Mouse (Mus musculus) MEL (cell line): ENCODE measurements around the gene Kalrn. TPM values are rescaled to one million over a fixed set of nuclear protein-coding genes. Genes with fewer than 3 reads are reported as not detected.

Experiments
- DNase-seq: peaks from one replicate; pipeline ENCODE4 v3.0.0; 2011; ENCODE audit warnings: low read depth, low spot score
- H3K27ac ChIP-seq: 2 replicates; pipeline ENCODE4 v1.5.1; 2012; ENCODE audit warnings: low read depth, mild to moderate bottlenecking, control low read depth, low read length, moderate library complexity; ENCODE audit not compliant: control insufficient read depth
- H3K27me3 ChIP-seq, 2 experiments: fragments of 150-350 bp in 1 of 2; sonication (generic) in 1 of 2; 2 replicates each; pipeline ENCODE4 v1.6.1; 2012; ENCODE audit warnings: low read length in 2 of 2, mild to moderate bottlenecking in 2 of 2, improper control_type of control experiment in 1 of 2, moderate library complexity in 1 of 2; ENCODE audit not compliant: insufficient read depth in 2 of 2, control insufficient read depth in 1 of 2
- H3K36me3 ChIP-seq, 2 experiments: 2 replicates each; pipeline ENCODE4 v1.6.1; 2012 to 2014; ENCODE audit warnings: low read length in 2 of 2, improper control_type of control experiment in 1 of 2, inconsistent platforms in 1 of 2, mild to moderate bottlenecking in 1 of 2; ENCODE audit not compliant: insufficient read depth in 2 of 2, control insufficient read depth in 1 of 2
- H3K4me1 ChIP-seq, 2 experiments: fragments of 150-350 bp in 1 of 2; sonication (generic) in 1 of 2; 2 replicates each; pipeline ENCODE4 v1.6.1; 2012; ENCODE audit warnings: low read length in 2 of 2, improper control_type of control experiment in 1 of 2, mild to moderate bottlenecking in 1 of 2; ENCODE audit not compliant: insufficient read depth in 2 of 2, control insufficient read depth in 1 of 2
- H3K4me3 ChIP-seq, 2 experiments: fragments of 150-350 bp in 1 of 2; sonication (generic) in 1 of 2; 2 replicates each; pipeline ENCODE4 v1.5.1; 2012; ENCODE audit warnings: low read depth in 2 of 2, low read length in 2 of 2, mild to moderate bottlenecking in 2 of 2, moderate library complexity in 2 of 2, control low read depth in 1 of 2, improper control_type of control experiment in 1 of 2; ENCODE audit not compliant: control insufficient read depth in 1 of 2, insufficient read depth in 1 of 2
- H3K79me2 ChIP-seq: 2 replicates; pipeline ENCODE4 v1.6.1; 2012; ENCODE audit warnings: mild to moderate bottlenecking, low read length, moderate library complexity; ENCODE audit not compliant: control insufficient read depth, poor library complexity, insufficient read depth
- H3K9ac ChIP-seq: 2 replicates; pipeline ENCODE4 v1.6.1; 2012; ENCODE audit warnings: low read depth, mild to moderate bottlenecking, control low read depth, low read length, moderate library complexity; ENCODE audit not compliant: control insufficient read depth, poor library complexity, severe bottlenecking
- H3K9me3 ChIP-seq: fragments of 150-350 bp; sonication (generic); replicated peaks from 2 replicates; pipeline ENCODE4 v1.6.1; 2012; ENCODE audit warnings: mild to moderate bottlenecking, low read length, improper control_type of control experiment, moderate library complexity; ENCODE audit not compliant: insufficient read depth
- ELF1 ChIP-seq: IDR thresholded peaks from 2 replicates; pipeline ENCODE4 v1.6.1; 2014; ENCODE audit warnings: low read depth, mild to moderate bottlenecking, inconsistent platforms, low read length, improper control_type of control experiment, moderate library complexity
- ETS1 ChIP-seq: IDR thresholded peaks from 2 replicates; pipeline ENCODE4 v1.6.1; 2012; ENCODE audit warnings: low read depth, mild to moderate bottlenecking, inconsistent platforms, low read length, improper control_type of control experiment, moderate library complexity
- GABPA ChIP-seq: IDR thresholded peaks from 2 replicates; pipeline ENCODE4 v1.6.1; 2012; ENCODE audit warnings: low read depth, mild to moderate bottlenecking, inconsistent platforms, low read length, improper control_type of control experiment, moderate library complexity
- KAT2A ChIP-seq: conservative IDR thresholded peaks from 2 replicates; pipeline ENCODE4 v1.6.1; 2012; ENCODE audit warnings: low read depth, low read length, improper control_type of control experiment, inconsistent platforms
- MAFK ChIP-seq: IDR thresholded peaks from 2 replicates; pipeline ENCODE4 v1.6.1; 2011; ENCODE audit warnings: low read depth, mild to moderate bottlenecking, low read length, improper control_type of control experiment, borderline replicate concordance
- MAX ChIP-seq: IDR thresholded peaks from 2 replicates; pipeline ENCODE4 v1.6.1; 2011; ENCODE audit warnings: low read length, improper control_type of control experiment
- MAZ ChIP-seq: IDR thresholded peaks from 2 replicates; pipeline ENCODE4 v1.6.1; 2012; ENCODE audit warnings: low read depth, mild to moderate bottlenecking, inconsistent platforms, low read length, improper control_type of control experiment
- NELFE ChIP-seq: IDR thresholded peaks from 2 replicates; pipeline ENCODE4 v1.6.1; 2011; ENCODE audit warnings: low read depth, low read length, improper control_type of control experiment
- RAD21 ChIP-seq: IDR thresholded peaks from 2 replicates; pipeline ENCODE4 v1.6.1; 2011; ENCODE audit warnings: mild to moderate bottlenecking, low read depth, low read length, improper control_type of control experiment
- RCOR1 ChIP-seq: IDR thresholded peaks from 2 replicates; pipeline ENCODE4 v1.6.1; 2012; ENCODE audit warnings: low read depth, mild to moderate bottlenecking, inconsistent platforms, low read length, improper control_type of control experiment
- SIN3A ChIP-seq: IDR thresholded peaks from 2 replicates; pipeline ENCODE4 v1.6.1; 2012; ENCODE audit warnings: low read length, improper control_type of control experiment, inconsistent platforms
- TAL1 ChIP-seq: IDR thresholded peaks from 2 replicates; pipeline ENCODE4 v1.6.1; 2012; ENCODE audit warnings: mild to moderate bottlenecking, inconsistent platforms, low read length, moderate library complexity, mixed read lengths
- TBP ChIP-seq: IDR thresholded peaks from 2 replicates; pipeline ENCODE4 v1.8.0; 2011; ENCODE audit warnings: low read depth, low read length, improper control_type of control experiment
- TCF12 ChIP-seq: IDR thresholded peaks from 2 replicates; pipeline ENCODE4 v1.6.1; 2014; ENCODE audit warnings: low read depth, mild to moderate bottlenecking, inconsistent platforms, low read length, improper control_type of control experiment, moderate library complexity
- UBTF ChIP-seq: IDR thresholded peaks from 2 replicates; pipeline ENCODE4 v1.6.1; 2012; ENCODE audit warnings: low read depth, mild to moderate bottlenecking, inconsistent platforms, low read length, improper control_type of control experiment, moderate library complexity, borderline replicate concordance; ENCODE audit not compliant: insufficient read depth
- USF1 ChIP-seq: IDR thresholded peaks from 2 replicates; pipeline ENCODE4 v1.6.1; 2014; ENCODE audit warnings: low read depth, mild to moderate bottlenecking, inconsistent platforms, low read length, improper control_type of control experiment, moderate library complexity
- polyA plus RNA-seq, 2 experiments: library from polyadenylated mRNA; stranded (reverse) in 1 of 2; unstranded in 1 of 2; fragments of >175 nt in 1 of 2; fragments of >200 nt in 1 of 2; gene quantifications; 2 replicates each; pipeline versions ENCODE4 v1.2.1 to v1.2.4; 2012; ENCODE audit warnings: low replicate concordance in 2 of 2, low read depth in 1 of 2; ENCODE audit not compliant: insufficient read length in 2 of 2, insufficient read depth in 1 of 2, missing spikeins in 1 of 2
- total RNA-seq: library from RNA; depleted of rRNA; stranded (reverse); fragments of 300-350 nt; gene quantifications from 2 replicates; pipeline ENCODE4 v1.2.3, GENCODE M21; 2012

Gene Kalrn
- total and polyA plus RNA-seq, 3 experiments: 10.4 to 11.8 TPM; not detected in 1

DNA sequence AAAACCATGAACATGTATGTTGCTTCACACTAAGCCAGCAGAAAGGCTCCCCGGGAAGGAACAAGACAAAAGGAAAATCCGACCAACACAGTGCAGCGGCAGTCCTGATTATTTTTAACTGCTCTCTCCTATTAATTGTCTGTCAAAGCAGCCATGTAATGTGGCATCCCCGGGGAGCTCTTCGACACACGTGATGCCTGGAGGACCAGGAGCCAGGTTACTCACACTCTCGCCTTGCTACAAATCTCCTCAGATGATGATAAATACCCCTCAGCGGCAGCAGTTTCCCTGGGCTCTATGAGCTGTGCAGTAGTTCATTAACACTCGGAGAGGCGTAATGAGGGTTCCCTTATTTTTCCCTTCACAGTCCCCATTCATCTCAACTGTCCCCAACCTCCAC, 257.1 kb downstream of the Kalrn start:
- no peak overlapping the region for H3K9ac ChIP-seq
- H3K36me3 ChIP-seq: no peaks in the 10 kb centered on the region
- no peaks in the 10 kb centered on the region for H3K9me3 ChIP-seq
- H3K79me2 ChIP-seq: no peaks in the 10 kb centered on the region
- H3K4me1 ChIP-seq: no peaks in the 10 kb centered on the region
- DNase-seq: no peak
- TF ChIP-seq ETS1 (no peak), ELF1 (no peak)
- H3K4me3 ChIP-seq: no peak overlapping the region
- H3K27me3 ChIP-seq: peaks cover 0 to 6% of the 10 kb centered on the region in 2 experiments; a peak in 3 of 4 replicates
- H3K27ac ChIP-seq: no peak overlapping the region

GRCm38 (mm10) chr16:34314071-34314470, 259.3 kb downstream of the Kalrn start:
- Histone ChIP-seq H3K27me3 (peaks cover 0 to 6% of the 10 kb centered on the region in 2 experiments; a peak in 3 of 4 replicates), H3K4me3 (no peak overlapping the region), H3K9me3 (no peaks in the 10 kb centered on the region), H3K9ac (no peak overlapping the region), H3K27ac (no peak overlapping the region), H3K36me3 (no peaks in the 10 kb centered on the region), H3K79me2 (no peaks in the 10 kb centered on the region), H3K4me1 (no peaks in the 10 kb centered on the region)
- DNase-seq: no peak
- TF ChIP-seq UBTF (no peak), TAL1 (no peak), USF1 (no peak), MAX (no peak), GABPA (no peak), KAT2A (no peak), TBP (no peak)
- TF ChIP-seq, all 39 proteins: peak for 0

- TF ChIP-seq NELFE (no peak), MAZ (no peak), MAFK (no peak), TCF12 (no peak), RCOR1 (no peak), USF1 (no peak), RAD21 (no peak), KAT2A (no peak), SIN3A (no peak)
- TF ChIP-seq, all 39 proteins: peak for 0
- Histone ChIP-seq H3K27me3 (peaks cover 0 to 3% of the 10 kb centered on the region in 2 experiments; a peak in 3 of 4 replicates), H3K9me3 (no peaks in the 10 kb centered on the region), H3K36me3 (no peaks in the 10 kb centered on the region), H3K9ac (no peak overlapping the region), H3K4me1 (no peaks in the 10 kb centered on the region), H3K27ac (no peak overlapping the region), H3K4me3 (no peak overlapping the region), H3K79me2 (no peaks in the 10 kb centered on the region)
- no peak for DNase-seq
Measured at GRCm38 (mm10) chr16:34311577-34311976, 261.8 kb downstream of the Kalrn start.
